Mouse (Mus musculus): ENCODE results near the gene Ficd.

Gene Ficd

DNA sequence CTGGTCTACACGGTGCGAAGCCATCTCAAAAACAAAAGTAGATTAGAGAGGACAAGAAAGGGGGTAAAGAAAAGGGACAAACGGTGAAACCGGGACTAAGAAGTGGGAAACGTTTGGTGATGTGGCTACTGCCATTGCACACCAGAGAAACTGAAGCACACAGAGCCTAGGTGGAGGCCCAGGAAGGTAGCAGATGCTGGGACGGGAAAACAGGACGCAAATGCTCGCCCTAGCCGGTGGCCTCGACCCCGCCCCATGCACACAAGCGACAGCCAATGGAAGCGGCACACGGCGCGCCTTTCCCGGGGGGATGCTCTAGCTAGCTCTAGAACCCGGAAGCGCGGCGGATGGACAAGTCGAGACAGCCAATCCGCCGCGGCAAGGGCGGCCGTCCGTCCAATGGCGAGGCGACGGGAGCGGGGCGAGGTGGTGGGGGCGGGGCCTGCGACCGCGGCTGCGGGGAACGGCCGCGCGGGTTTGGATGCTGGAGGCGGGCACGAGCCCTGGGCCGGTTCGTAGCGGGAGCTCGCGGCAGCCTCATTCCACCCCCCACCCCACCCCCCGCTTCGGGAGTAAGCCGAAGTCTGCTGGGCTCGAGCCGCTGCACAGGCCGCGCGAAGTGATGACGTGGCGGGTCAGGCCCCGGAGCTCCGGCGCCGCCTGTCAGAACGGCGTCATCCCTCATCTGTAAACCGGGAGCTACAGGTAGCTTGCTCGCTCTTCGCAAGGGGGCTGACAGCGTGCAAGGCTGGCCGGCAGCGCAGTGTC, at the start of gene Ficd:
Ficd (plus strand) TSS at position 459 of the 768 bp plus-strand sequence.
- DNase-seq (ENCODE audit: low spot score in 2 of 2): peak; percentile 75 to 91

- DNase-seq (ENCODE audit: low spot score in 2 of 2): no peak
Observed at GRCm38 (mm10) chr5:113687514-113687913, 48.1 kb upstream of the Ficd start.

DNA sequence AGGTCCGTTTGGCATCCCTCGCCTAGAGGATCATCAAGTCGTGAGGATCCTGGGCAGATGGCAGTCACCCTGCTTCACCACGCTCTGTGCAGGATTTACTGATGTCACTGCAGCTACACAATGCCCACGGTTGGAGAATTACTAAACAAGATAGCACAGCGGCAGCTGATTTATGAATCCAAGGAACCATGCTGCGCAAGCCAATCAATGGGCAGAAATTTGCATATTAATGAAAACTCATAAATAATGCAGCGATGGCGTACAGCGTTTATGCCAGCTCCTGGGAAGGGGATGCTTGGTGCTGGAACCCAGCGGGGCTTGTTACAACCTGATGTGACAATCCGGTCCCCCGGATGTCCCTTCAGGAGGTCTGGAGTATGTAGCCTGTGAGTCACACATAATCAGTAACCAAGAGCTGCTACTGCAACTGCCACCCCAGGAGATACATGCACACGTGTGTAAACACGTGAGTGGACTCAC, 45.5 kb upstream of the Ficd start:
- DNase-seq (ENCODE audit: low spot score in 2 of 2): no peak

GRCm38 (mm10) chr5:113690866-113691265, 44.7 kb upstream of the Ficd start:
- no peak for DNase-seq (ENCODE audit: low spot score in 2 of 2)

GRCm38 (mm10) chr5:113693196-113693755, 42.3 kb upstream of the Ficd start:
- no peak for DNase-seq (ENCODE audit: low spot score in 2 of 2)

- no peak for DNase-seq (ENCODE audit: low spot score in 2 of 2)
Observed at GRCm38 (mm10) chr5:113694000-113694399, 41.6 kb upstream of the Ficd start.

DNA sequence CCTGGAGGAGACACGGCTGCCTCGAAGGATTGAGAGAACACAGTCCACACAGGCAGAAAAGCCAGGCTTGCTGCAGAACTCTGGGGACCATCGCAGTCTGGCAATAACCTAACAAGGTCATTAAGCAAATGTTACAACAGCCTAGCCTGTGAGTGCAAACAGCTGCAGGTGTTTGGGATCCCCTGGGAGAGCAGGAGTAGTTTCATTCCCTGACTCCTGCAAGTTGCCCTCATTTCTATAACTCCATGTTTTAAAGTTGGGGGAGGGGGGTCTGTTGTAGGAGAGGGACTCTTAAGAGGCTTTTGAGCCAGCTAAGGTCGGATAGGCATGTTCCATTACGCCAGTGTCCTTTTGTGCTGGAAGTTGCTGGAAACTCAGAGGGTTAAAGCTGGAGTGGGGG, 41.2 kb upstream of the Ficd start:
- DNase-seq (ENCODE audit: low spot score in 2 of 2): peak in 1 of 2 experiments; percentile 9

DNA sequence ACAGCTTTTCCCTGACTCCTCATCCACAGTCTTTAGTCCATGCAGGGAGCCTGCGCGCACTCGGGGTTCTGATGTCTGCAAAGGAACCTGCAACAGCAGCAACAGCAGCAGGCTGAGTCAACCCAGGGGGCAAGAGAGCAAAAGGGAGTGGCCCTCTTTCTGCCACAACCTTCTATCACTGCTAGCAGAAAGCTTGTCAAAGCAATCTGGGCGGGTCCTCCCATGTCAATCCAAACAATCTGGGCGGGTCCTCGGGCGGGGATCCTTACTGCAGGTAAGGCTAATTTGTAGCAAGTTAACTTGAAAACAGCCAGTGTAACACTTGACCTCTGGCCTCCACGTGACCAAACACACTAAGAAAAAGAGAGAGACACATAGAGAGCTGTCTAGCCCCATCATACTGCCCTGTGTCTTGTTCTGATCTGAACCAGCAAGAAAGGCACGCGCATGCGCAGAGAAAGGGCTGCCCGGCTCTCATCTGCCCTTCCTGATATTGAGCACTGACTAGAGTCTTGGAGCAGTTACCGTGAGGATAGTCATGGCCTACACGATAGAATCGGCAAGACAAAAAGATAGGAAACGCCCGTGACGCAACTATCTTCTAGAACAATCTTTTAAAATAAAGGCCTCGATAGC, 35.1 kb upstream of the Ficd start:
- no peak for DNase-seq (ENCODE audit: low spot score in 2 of 2)

DNA sequence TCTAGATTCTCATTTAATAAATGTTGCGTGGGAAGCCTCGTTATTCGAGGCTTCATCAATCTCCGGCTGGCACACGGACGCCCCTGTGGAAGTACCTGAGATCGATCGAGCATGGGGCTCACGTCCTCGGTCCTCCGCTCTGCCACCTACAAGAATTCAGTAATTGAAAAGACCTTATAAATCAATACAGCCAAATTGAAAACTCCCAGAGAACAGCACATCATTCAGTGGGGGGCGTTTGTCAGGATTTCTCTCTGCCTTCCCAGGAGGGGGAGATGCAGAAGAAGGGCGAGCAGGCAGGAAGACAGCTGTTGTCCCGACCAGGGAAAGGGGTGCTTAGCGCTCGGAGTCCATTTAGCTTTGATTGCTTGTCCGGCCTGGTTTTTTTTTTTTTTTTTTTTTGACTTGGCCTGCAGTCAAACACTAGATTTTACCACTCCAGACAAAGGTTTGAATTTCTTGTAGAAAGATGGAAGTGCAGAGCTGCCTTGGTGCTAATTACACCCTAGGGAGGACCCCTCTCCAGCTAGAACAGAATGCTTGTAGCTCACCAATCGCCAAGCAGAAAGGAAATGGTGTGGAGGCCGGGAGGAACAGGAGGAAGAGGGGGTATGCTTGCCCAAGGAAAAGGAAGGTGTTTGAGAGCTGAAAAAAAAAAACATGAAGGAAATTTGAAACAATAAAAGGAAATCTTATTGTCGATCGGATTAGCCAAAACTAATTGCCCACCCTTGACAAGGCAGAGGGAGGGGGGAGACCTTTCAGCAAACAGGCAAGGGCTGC, 31.6 kb upstream of the Ficd start:
- no peak for DNase-seq (ENCODE audit: low spot score in 2 of 2)

DNA sequence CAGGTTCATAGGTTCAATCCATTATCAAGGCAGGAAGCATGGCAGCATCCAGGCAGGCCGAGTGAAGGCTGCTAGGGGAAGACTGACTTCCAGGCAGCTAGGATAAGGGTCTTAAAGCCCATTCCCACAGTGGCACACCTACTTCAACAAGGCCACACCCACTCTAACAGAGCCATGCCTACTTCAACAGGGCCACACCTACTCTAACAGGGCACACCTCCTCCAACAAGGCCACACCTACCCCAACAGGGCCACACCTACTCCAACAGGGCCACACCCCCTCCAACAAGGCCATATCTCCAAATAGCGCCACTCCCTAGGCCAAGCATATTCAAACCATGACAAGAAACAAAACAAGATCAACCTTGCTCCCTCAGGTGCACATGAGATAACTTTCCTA, 22.7 kb upstream of the Ficd start:
- no peak for DNase-seq (ENCODE audit: low spot score in 2 of 2)

DNA sequence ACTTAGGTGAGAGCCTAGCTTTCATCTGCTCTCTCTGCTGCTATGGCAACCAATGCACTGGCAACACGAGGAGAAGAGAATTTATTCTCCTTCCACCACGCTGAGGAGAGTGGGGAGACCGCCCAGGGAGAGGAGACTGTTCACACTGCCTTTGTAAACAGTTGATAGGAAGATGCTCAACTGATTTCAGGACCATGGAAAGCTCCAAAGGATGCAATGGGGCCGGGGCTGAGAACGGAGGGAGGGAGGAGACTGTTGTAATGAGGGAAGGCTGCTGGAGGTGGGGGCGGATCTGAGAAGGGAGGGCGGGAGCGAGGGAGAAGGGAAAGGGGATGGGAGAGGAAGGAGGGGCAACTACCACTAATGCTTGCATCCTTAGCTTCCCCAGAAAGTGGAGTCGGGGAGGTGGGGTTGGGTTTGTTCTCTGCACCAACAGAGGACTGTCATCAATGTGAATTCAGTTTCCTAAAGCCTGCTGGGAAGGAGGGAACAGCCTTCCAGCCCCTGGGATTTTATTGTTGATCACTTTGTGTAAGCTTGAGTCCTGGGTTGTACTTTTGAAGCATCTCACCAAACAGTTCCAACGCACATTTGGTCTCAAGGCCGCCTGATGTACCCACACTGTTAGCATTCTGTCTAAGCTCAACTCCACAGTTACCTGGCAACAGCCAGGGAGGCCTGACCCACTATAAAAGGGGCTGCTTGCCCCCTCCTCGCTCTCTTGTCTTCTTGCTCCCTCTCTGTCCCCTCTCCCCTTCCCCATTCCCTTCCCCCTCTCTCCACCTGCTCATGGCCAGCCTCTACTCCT, 18.8 kb upstream of the Ficd start:
- DNase-seq (ENCODE audit: low spot score in 2 of 2): no peak

GRCm38 (mm10) chr5:113719221-113719661, 16.4 kb upstream of the Ficd start:
- DNase-seq (ENCODE audit: low spot score in 2 of 2): no peak

GRCm38 (mm10) chr5:113722224-113723013, 13.2 kb upstream of the Ficd start:
- DNase-seq (ENCODE audit: low spot score in 2 of 2): no peak

DNA sequence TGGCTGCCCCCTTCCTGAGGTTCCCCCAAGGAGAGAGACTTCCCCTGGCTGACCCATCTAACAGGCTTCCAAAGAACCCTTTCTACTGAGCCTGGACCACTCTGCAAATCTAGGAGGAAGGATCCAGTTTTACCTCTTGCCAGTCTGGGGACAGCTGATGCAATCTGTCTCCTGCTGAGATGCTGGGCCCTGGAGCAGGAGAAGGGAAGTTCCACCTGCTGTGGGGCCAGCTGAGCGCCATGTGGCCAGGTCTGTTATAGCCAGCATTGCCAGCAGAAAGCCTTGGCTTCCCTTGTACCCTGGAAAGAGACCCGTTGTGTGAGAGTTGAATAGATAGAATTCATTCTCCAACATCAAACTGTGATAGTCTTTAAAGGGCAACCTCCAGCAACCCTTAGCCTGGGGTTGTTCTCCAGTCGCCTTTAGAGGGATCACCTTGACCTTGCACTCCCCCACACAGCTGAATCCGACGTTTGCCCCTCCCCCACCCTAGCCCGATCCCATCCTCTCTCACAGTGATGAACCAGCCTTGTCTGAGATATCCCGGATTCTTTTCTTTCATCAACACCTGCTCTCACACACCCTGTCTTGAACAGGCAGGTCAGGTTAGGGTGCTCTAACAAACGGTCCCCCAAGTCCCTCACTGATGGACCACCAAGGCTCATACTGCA, 11.9 kb upstream of the Ficd start:
- DNase-seq (ENCODE audit: low spot score in 2 of 2): no peak

- DNase-seq (ENCODE audit: low spot score in 2 of 2): peak; percentile 70 to 80
Observed at GRCm38 (mm10) chr5:113724446-113724845, 11.2 kb upstream of the Ficd start, which contains the start of gene 1700069L16Rik. Gene 1700069L16Rik, minus strand, starts transcription at chr5:113724772.

GRCm38 (mm10) chr5:113725417-113725816, 10.2 kb upstream of the Ficd start:
- no peak for DNase-seq (ENCODE audit: low spot score in 2 of 2)

GRCm38 (mm10) chr5:113726618-113727017, 9.0 kb upstream of the Ficd start:
- DNase-seq (ENCODE audit: low spot score in 2 of 2): no peak

- no peak for DNase-seq (ENCODE audit: low spot score in 2 of 2)
Observed at GRCm38 (mm10) chr5:113727238-113727637, 8.4 kb upstream of the Ficd start.

GRCm38 (mm10) chr5:113728011-113728410, 7.6 kb upstream of the Ficd start:
- DNase-seq (ENCODE audit: low spot score in 2 of 2): no peak

DNA sequence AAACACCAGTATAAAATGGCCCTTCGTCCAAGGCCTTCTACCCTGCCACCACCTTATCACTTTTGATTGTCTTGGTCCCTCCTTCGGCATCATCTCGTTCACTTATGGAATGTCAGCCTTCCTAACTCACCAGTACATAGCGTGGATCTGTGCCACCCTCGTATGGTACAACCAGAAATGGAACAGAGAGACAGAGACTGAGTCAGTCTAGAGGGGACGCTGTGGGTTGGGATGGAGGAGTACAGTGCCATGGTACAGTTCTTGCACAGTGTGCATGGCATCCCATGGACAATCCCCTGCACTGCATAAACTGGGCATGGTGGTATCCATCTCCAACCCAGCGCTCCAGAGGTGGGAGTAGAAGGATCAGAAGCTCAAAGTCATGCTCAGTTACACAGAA, 6.9 kb upstream of the Ficd start:
- no peak for DNase-seq (ENCODE audit: low spot score in 2 of 2)
